Mouse (Mus musculus) liver, postnatal 0 days (tissue): ENCODE data around the gene Mcm3. TPM values are rescaled to one million over a fixed set of nuclear protein-coding genes. Genes with fewer than 3 reads are reported as not detected.

ENCODE experiments used
- ATAC-seq: fragments of 200-750 bp; cut with Nextera tagmentation; 2 replicates; pipeline ENCODE4 v1.8.0; 2017; ENCODE audit warnings: mild to moderate bottlenecking, moderate library complexity
- DNase-seq: peaks from one replicate; pipeline ENCODE4 v3.0.0-alpha.2; 2016
- H3K27ac ChIP-seq: fragments of 300-500 bp; sonication (generic); 2 replicates; pipeline ENCODE4 v1.5.1; 2014; ENCODE audit warnings: antibody characterized with exemption, moderate library complexity, mild to moderate bottlenecking, low read depth
- H3K27me3 ChIP-seq: fragments of 300-500 bp; sonication (generic); 2 replicates; pipeline ENCODE4 v1.6.1; 2014; ENCODE audit warnings: low read length, control low read depth, mixed read lengths; ENCODE audit not compliant: insufficient read depth
- H3K36me3 ChIP-seq: fragments of 300-500 bp; sonication (generic); replicated peaks from 2 replicates; pipeline ENCODE4 v1.6.1; 2014; ENCODE audit warnings: mild to moderate bottlenecking, control low read depth, low read length, moderate library complexity, mixed read lengths; ENCODE audit not compliant: insufficient read depth
- H3K4me1 ChIP-seq: fragments of 300-500 bp; sonication (generic); 2 replicates; pipeline ENCODE4 v1.6.1; 2014; ENCODE audit warnings: antibody characterized with exemption, mild to moderate bottlenecking, control low read depth; ENCODE audit not compliant: insufficient read depth
- H3K4me2 ChIP-seq: fragments of 300-500 bp; sonication (generic); 2 replicates; pipeline ENCODE4 v1.6.1; 2014; ENCODE audit warnings: low read depth, mild to moderate bottlenecking, low read length, moderate library complexity, mixed read lengths
- H3K4me3 ChIP-seq: fragments of 300-500 bp; sonication (generic); 2 replicates; pipeline ENCODE4 v1.5.1; 2014; ENCODE audit warnings: low read depth, low read length
- H3K9ac ChIP-seq: fragments of 300-500 bp; sonication (generic); replicated peaks from 2 replicates; pipeline ENCODE4 v1.6.1; 2014; ENCODE audit warnings: mild to moderate bottlenecking, moderate library complexity
- H3K9me3 ChIP-seq: fragments of 300-500 bp; sonication (generic); 2 replicates; pipeline ENCODE4 v1.6.1; 2016; ENCODE audit warnings: mild to moderate bottlenecking, control low read depth, low read length, mixed read lengths
- CTCF ChIP-seq: sonication (generic); IDR thresholded peaks from 2 replicates; pipeline ENCODE4 v1.5.1; 2016; ENCODE audit warnings: antibody characterized with exemption, low read depth
- EP300 ChIP-seq: IDR thresholded peaks from 2 replicates; pipeline ENCODE4 v1.6.1; 2016; ENCODE audit warnings: antibody characterized with exemption, low read depth, mild to moderate bottlenecking
- WGBS: fragments of 180-500 bp; shearing (Covaris S2); extraction: QIAGEN DNeasy Blood & Tissue Kit; methylation state at CpG from one replicate; pipeline ENCODE4 v1.1.7; 2014; ENCODE audit not compliant: insufficient replicate concordance; 5-methylcytosine and 5-hydroxymethylcytosine counted together
- polyA plus RNA-seq: library from polyadenylated mRNA; unstranded; fragments of >200 nt; fragmentation: Nextera tagmentation; extraction: Ambion mirVana; gene quantifications from 2 replicates; pipeline ENCODE4 v1.2.1, GENCODE M21; 2015

The Mcm3 gene
- polyA plus RNA-seq, 1 experiment from 2014 or later, result 55.3 TPM

DNA sequence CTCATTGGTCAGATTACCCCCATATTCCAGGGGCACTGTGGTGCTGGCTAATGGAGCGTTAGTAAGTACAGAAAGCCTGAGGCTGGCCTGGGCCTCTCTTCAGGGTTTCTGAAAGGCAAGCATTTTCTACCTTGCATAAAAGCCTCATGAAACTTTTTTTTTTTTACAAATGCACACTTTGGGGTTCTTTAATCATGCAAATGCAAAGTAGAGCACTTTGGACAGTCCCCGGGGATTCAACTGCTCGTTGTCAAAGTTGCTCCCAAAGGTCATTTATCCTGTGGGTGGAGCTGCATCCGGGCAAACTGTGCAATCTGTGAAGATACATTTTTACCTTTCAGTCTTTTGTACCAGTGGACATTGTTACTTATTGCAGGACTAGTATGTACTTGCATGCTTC is 58.7 kb downstream of the Mcm3 start:
- DNase-seq (no peak), ATAC-seq (no peak)
- TF ChIP-seq CTCF (no peak), EP300 (no peak)
- Histone ChIP-seq H3K4me1 (no peaks in the 10 kb centered on the region), H3K27me3 (no peaks in the 10 kb centered on the region), H3K9ac (no peak overlapping the region), H3K4me2 (no peak overlapping the region), H3K36me3 (no peaks in the 10 kb centered on the region), H3K9me3 (no peaks in the 10 kb centered on the region), H3K27ac (no peak overlapping the region), H3K4me3 (no peak overlapping the region)
- 73% methylated on average over 4 of the region's 4 CpGs for WGBS

DNA sequence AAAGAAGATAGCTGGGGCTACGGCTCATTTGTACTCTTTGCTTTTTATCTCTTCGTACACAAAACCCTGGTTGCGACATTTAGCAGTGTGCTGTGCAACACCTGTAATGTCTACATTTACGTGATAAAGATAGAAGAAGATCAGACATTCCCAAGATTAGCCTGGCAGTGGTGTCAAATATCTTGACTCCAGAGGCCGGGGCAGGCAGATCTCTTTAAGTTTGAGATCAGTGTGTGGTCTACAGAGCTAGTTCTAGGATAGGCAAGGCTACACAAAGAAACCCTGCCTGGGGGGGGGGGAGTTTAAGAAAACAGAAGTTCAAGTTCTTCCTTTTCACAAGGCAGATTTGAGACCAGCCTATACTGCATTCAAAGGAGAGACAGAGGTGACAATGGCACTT is 59.8 kb downstream of the Mcm3 start:
- Histone ChIP-seq H3K36me3 (no peaks in the 10 kb centered on the region), H3K4me3 (no peak overlapping the region), H3K9ac (no peak overlapping the region), H3K4me1 (no peaks in the 10 kb centered on the region), H3K27me3 (no peaks in the 10 kb centered on the region), H3K4me2 (no peak overlapping the region), H3K9me3 (no peaks in the 10 kb centered on the region), H3K27ac (no peak overlapping the region)
- no peak for TF ChIP-seq EP300
- TF ChIP-seq CTCF, result no peak
- no peak for DNase-seq
- 56% methylated on average over 5 of the region's 5 CpGs for WGBS
- no peak for ATAC-seq

- Histone ChIP-seq H3K36me3 (no peaks in the 10 kb centered on the region), H3K9ac (no peak overlapping the region), H3K4me2 (no peak overlapping the region), H3K27me3 (no peaks in the 10 kb centered on the region), H3K4me1 (no peaks in the 10 kb centered on the region), H3K27ac (no peak overlapping the region), H3K4me3 (no peak overlapping the region), H3K9me3 (no peaks in the 10 kb centered on the region)
- DNase-seq, result no peak
- ATAC-seq, result no peak
- WGBS, result 71% methylated on average over 10 of the region's 10 CpGs
- TF ChIP-seq CTCF, result no peak
- no peak for TF ChIP-seq EP300
Observed at GRCm38 (mm10) chr1:20759799-20760198, 60.3 kb downstream of the Mcm3 start.

GRCm38 (mm10) chr1:20757586-20757985 is 62.5 kb downstream of the Mcm3 start:
- Histone ChIP-seq H3K4me3 (no peak overlapping the region), H3K27ac (no peak overlapping the region), H3K36me3 (no peaks in the 10 kb centered on the region), H3K9ac (no peak overlapping the region), H3K9me3 (no peaks in the 10 kb centered on the region), H3K4me2 (no peak overlapping the region), H3K27me3 (no peaks in the 10 kb centered on the region), H3K4me1 (no peaks in the 10 kb centered on the region)
- no peak for TF ChIP-seq CTCF
- no peak for TF ChIP-seq EP300
- ATAC-seq (no peak), DNase-seq (no peak)
- 77% methylated on average over 3 of the region's 3 CpGs for whole genome bisulfite sequencing

- DNase-seq (no peak), ATAC-seq (no peak)
- Histone ChIP-seq H3K9me3 (no peaks in the 10 kb centered on the region), H3K27me3 (no peaks in the 10 kb centered on the region), H3K9ac (no peak overlapping the region), H3K4me2 (no peak overlapping the region), H3K36me3 (no peaks in the 10 kb centered on the region), H3K27ac (no peak overlapping the region), H3K4me3 (no peak overlapping the region), H3K4me1 (no peaks in the 10 kb centered on the region)
- TF ChIP-seq EP300, result no peak
- no peak for TF ChIP-seq CTCF
- 51% methylated on average over 10 of the region's 10 CpGs for WGBS
Observed at GRCm38 (mm10) chr1:20754439-20754838, 65.7 kb downstream of the Mcm3 start.

Other genes starting within 250 kb of the Mcm3 start
- 0.54 and 0.58 TPM in 2 replicates for gene Pkhd1, start 202.2 kb downstream of the Mcm3 start, polyA plus RNA-seq
- gene Il17a, start 89.4 kb downstream of the Mcm3 start, polyA plus RNA-seq, result not detected in 2 replicates
- not detected in 2 replicates for gene Il17f, start 29.7 kb downstream of the Mcm3 start, polyA plus RNA-seq
- 0.18 and 0.21 TPM in 2 replicates for gene Paqr8, start 70.3 kb upstream of the Mcm3 start, polyA plus RNA-seq
- 0.34 and 0.39 TPM in 2 replicates for gene Efhc1, start 131.3 kb upstream of the Mcm3 start, polyA plus RNA-seq